Mouse (Mus musculus) frontal cortex, postnatal 36 days (tissue): ENCODE data around the gene Trappc5.

Experiments used
- DNase-seq, 2 experiments: peaks; one replicate each; pipeline ENCODE4 v3.0.0; 2022; ENCODE audit warnings: low spot score in 2 of 2

Trappc5 gene

GRCm38 (mm10) chr8:3676993-3677579 is 987 bp downstream of the Trappc5 start:
- DNase-seq = no peak

- no peak for DNase-seq
Measured at GRCm38 (mm10) chr8:3678831-3679230, 2.7 kb downstream of the Trappc5 start.

GRCm38 (mm10) chr8:3679236-3679635 is 3.1 kb downstream of the Trappc5 start:
- DNase-seq = no peak

- DNase-seq = no peak
Measured at GRCm38 (mm10) chr8:3679656-3680055, 3.6 kb downstream of the Trappc5 start.

GRCm38 (mm10) chr8:3682435-3682834 is 6.3 kb downstream of the Trappc5 start:
- no peak for DNase-seq

GRCm38 (mm10) chr8:3683408-3684176 is 7.5 kb downstream of the Trappc5 start:
- DNase-seq = no peak

GRCm38 (mm10) chr8:3684530-3684929 is 8.4 kb downstream of the Trappc5 start:
- no peak for DNase-seq

GRCm38 (mm10) chr8:3685422-3685821 is 9.3 kb downstream of the Trappc5 start:
- no peak for DNase-seq

GRCm38 (mm10) chr8:3687537-3687936 is 11.4 kb downstream of the Trappc5 start:
- no peak for DNase-seq

GRCm38 (mm10) chr8:3690774-3691173 is 14.7 kb downstream of the Trappc5 start:
- no peak for DNase-seq

- DNase-seq = no peak
Measured at GRCm38 (mm10) chr8:3694121-3694520, 18.0 kb downstream of the Trappc5 start, which contains the start of gene Fcer2a. Gene Fcer2a (minus strand): TSS chr8:3694175.

- DNase-seq = no peak
Measured at GRCm38 (mm10) chr8:3701491-3701890, 25.4 kb downstream of the Trappc5 start.

- DNase-seq = no peak
Measured at GRCm38 (mm10) chr8:3705711-3706110, 29.6 kb downstream of the Trappc5 start.

- no peak for DNase-seq
Measured at GRCm38 (mm10) chr8:3707611-3708010, 31.5 kb downstream of the Trappc5 start.

- DNase-seq = no peak
Measured at GRCm38 (mm10) chr8:3710312-3710711, 34.2 kb downstream of the Trappc5 start.

GRCm38 (mm10) chr8:3711646-3712045 is 35.5 kb downstream of the Trappc5 start:
- no peak for DNase-seq

- DNase-seq = no peak
Measured at GRCm38 (mm10) chr8:3717321-3717954, 41.3 kb downstream of the Trappc5 start.

- peak; percentile 58 to 62 for DNase-seq
Measured at GRCm38 (mm10) chr8:3718559-3718958, 42.5 kb downstream of the Trappc5 start.

GRCm38 (mm10) chr8:3720551-3720950 is 44.5 kb downstream of the Trappc5 start, which contains the start of gene Clec4g:
Gene Clec4g (minus strand): TSS chr8:3720651.
- DNase-seq = no peak

- DNase-seq = no peak
Measured at GRCm38 (mm10) chr8:3721041-3721440, 44.9 kb downstream of the Trappc5 start.
